Mouse (Mus musculus) ES-Bruce4 (cell line): Measurements from ENCODE around the gene Fnbp4. TPM values are rescaled to one million over a fixed set of nuclear protein-coding genes. Genes with fewer than 3 reads are reported as not detected.

Experiments used
- H3K27ac ChIP-seq: 2 replicates; pipeline ENCODE4 v1.5.1; 2012; ENCODE audit warnings: low read length, inconsistent platforms; ENCODE audit not compliant: insufficient read depth
- H3K27me3 ChIP-seq: 2 replicates; pipeline ENCODE4 v1.6.1; 2012; ENCODE audit warnings: mild to moderate bottlenecking, low read length, inconsistent platforms; ENCODE audit not compliant: control insufficient read depth, poor library complexity, insufficient read depth, severe bottlenecking
- H3K36me3 ChIP-seq: 2 replicates; pipeline ENCODE4 v1.6.1; 2012; ENCODE audit warnings: inconsistent platforms, mild to moderate bottlenecking, low read length, moderate library complexity; ENCODE audit not compliant: control insufficient read depth, poor library complexity, insufficient read depth, severe bottlenecking
- H3K4me1 ChIP-seq: one replicate; pipeline ENCODE4 v1.8.1; 2011; ENCODE audit warnings: low read length; ENCODE audit not compliant: control insufficient read depth, insufficient read depth
- H3K4me3 ChIP-seq: 2 replicates; pipeline ENCODE4 v1.5.1; 2011; ENCODE audit warnings: low read depth, mild to moderate bottlenecking, low read length
- H3K9ac ChIP-seq: 2 replicates; pipeline ENCODE4 v1.6.1; 2012; ENCODE audit warnings: low read depth, mild to moderate bottlenecking, inconsistent platforms; ENCODE audit not compliant: poor library complexity, severe bottlenecking
- H3K9me3 ChIP-seq: replicated peaks from 2 replicates; pipeline ENCODE4 v1.6.1; 2012; ENCODE audit warnings: mild to moderate bottlenecking, low read length, inconsistent platforms; ENCODE audit not compliant: control insufficient read depth, poor library complexity, insufficient read depth, severe bottlenecking
- CTCF ChIP-seq: IDR thresholded peaks from one replicate; pipeline ENCODE4 v1.8.1; 2011; ENCODE audit warnings: low read depth, low read length
- EP300 ChIP-seq: IDR thresholded peaks from 2 replicates; pipeline ENCODE4 v1.6.1; 2011; ENCODE audit warnings: low read depth, low read length; ENCODE audit not compliant: insufficient read depth
- POLR2A ChIP-seq: IDR thresholded peaks from one replicate; pipeline ENCODE4 v1.8.1; 2011; ENCODE audit warnings: low read length; ENCODE audit not compliant: insufficient read depth
- polyA plus RNA-seq: library from polyadenylated mRNA; stranded (reverse); fragments of >200 nt; gene quantifications from 2 replicates; pipeline ENCODE4 v1.2.4, GENCODE M21; 2011; ENCODE audit warnings: low read depth; ENCODE audit not compliant: missing spikeins, insufficient read depth, insufficient read length

Fnbp4 gene
- polyA plus RNA-seq, result 144 and 146 TPM in 2 replicates

DNA sequence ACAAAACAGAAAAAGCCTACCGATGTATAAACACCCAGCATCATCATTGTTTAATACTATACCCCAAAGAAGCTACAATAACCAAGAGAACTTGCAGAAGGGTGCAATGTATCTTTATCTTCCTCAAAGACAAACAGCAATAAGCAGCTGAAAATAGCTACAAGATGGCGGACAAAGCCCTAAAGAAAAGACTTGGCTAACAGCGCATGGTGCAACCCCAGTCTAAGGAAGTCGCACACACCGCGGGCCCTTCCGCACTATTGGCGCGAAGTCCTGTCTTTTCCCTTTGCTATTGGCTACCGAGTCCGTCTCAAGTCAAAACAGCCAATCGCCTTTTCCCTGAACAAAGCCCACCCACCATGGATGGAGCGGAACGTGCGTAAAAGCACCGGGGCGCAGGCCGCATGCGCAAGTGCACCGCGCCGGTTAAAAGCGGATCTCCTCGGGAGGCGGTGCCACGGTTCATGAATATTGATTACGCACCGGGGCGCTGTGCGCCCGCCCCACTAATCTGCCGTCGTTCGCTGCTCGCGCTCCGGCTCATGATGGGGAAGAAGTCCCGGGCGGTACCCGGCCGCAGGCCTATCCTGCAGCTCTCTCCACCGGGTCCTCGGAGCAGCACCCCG is at the start of gene Fnbp4:
TSS of gene Fnbp4 (plus strand) at position 318 of the 626 bp plus-strand sequence.
- peak within 1 kb of the TSS; percentile 94 for H3K9ac ChIP-seq

DNA sequence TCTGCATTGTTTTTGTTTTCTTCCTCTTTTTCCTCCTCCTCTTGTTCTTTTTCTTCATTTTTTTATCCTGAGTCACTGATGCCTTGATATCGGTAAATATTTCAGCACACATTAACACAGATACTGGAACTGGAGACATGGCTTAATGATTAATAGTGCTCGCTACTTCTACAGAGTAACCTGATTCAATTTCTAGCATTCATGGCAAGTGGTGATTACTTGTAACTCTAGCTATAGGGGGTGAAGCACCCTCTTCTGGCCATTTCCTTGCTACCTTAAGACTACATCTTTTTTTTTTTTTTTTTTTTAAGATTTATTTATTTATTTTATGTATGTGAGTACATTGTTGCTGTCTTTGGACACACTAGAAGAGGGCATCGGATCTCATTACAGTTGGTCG is 44.2 kb upstream of the Fnbp4 start:
- H3K27me3 ChIP-seq, result no peaks in the 10 kb centered on the region
- H3K9ac ChIP-seq, result no peak overlapping the region
- TF ChIP-seq CTCF, result no peak
- TF ChIP-seq POLR2A, result no peak
- no peak for TF ChIP-seq EP300
- H3K36me3 ChIP-seq, result peaks cover 84% of the 10 kb centered on the region
- H3K27ac ChIP-seq, result no peak overlapping the region
- no peaks in the 10 kb centered on the region for H3K4me1 ChIP-seq
- no peaks in the 10 kb centered on the region for H3K9me3 ChIP-seq
- H3K4me3 ChIP-seq, result no peak overlapping the region

More for the DNA sequence above, at the start of gene Fnbp4:
- Histone ChIP-seq H3K4me3 (peak within 1 kb of the TSS; percentile 100), H3K9me3 (no peaks in the 10 kb centered on the region), H3K27me3 (no peaks in the 10 kb centered on the region), H3K36me3 (peaks cover 15% of the 10 kb centered on the region), H3K27ac (peak within 1 kb of the TSS; percentile 93), H3K4me1 (no peaks in the 10 kb centered on the region)
- TF ChIP-seq CTCF (no peak), POLR2A (peak; percentile 57), EP300 (peak; percentile 31; the same call in 1 of the 2 replicates)

DNA sequence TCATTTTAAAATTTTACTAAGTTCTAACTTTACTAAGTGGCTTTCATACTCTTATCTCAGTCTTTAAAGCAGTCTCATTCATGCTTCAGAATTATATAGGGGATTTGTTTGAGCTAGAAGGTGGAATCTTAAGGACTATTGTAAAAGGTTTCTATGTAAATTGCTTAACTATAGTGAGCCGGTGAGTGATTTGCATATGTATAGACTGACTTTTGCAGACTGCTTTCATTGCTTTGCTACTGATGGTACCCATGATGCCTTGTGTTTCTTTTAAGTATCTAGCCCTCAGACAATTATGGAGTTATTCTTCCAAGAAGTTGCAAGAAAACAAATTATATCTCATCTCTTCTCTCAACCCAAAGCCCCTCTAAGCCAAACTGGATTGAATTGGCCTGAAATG is 36.6 kb upstream of the Fnbp4 start:
- no peak overlapping the region for H3K9ac ChIP-seq
- no peaks in the 10 kb centered on the region for H3K27me3 ChIP-seq
- no peak overlapping the region for H3K27ac ChIP-seq
- TF ChIP-seq CTCF, result no peak
- no peak for TF ChIP-seq EP300
- no peak for TF ChIP-seq POLR2A
- no peak overlapping the region for H3K4me3 ChIP-seq
- H3K9me3 ChIP-seq, result no peaks in the 10 kb centered on the region
- peaks cover 83% of the 10 kb centered on the region for H3K36me3 ChIP-seq
- H3K4me1 ChIP-seq, result peaks cover 3% of the 10 kb centered on the region

- H3K36me3 ChIP-seq, result peaks cover 73% of the 10 kb centered on the region
- no peaks in the 10 kb centered on the region for H3K27me3 ChIP-seq
- H3K4me3 ChIP-seq, result no peak overlapping the region
- H3K4me1 ChIP-seq, result no peaks in the 10 kb centered on the region
- H3K9ac ChIP-seq, result no peak overlapping the region
- TF ChIP-seq EP300, result no peak
- no peak for TF ChIP-seq POLR2A
- TF ChIP-seq CTCF, result no peak
- no peak overlapping the region for H3K27ac ChIP-seq
- no peaks in the 10 kb centered on the region for H3K9me3 ChIP-seq
Observed at GRCm38 (mm10) chr2:90715555-90716092, 29.5 kb upstream of the Fnbp4 start.

DNA sequence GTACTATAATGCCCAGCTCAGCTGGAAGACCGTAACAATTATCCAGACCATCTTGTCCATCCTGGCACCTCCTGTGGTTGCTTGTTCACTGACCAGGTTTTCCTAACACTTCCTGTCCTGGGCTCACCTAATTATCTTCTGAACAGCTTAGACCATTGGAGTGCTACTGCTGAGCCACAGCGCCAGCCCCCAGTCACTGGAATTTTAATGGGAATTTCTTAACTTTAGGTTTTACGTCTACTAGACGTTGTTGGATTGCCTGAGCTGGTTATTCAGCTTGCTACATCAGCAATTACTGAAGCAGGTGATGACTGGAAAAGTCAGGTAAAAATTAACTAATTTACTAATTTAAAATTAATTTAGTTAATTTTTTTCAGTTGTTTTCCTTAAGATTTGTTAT is 27.8 kb upstream of the Fnbp4 start:
- H3K9me3 ChIP-seq, result no peaks in the 10 kb centered on the region
- no peak for TF ChIP-seq EP300
- no peak for TF ChIP-seq POLR2A
- no peak for TF ChIP-seq CTCF
- no peak overlapping the region for H3K9ac ChIP-seq
- no peaks in the 10 kb centered on the region for H3K27me3 ChIP-seq
- H3K36me3 ChIP-seq, result peaks cover 66% of the 10 kb centered on the region
- H3K4me3 ChIP-seq, result no peak overlapping the region
- H3K4me1 ChIP-seq, result no peaks in the 10 kb centered on the region
- no peak overlapping the region for H3K27ac ChIP-seq

- Histone ChIP-seq H3K4me1 (no peaks in the 10 kb centered on the region), H3K27ac (no peak overlapping the region), H3K9ac (no peak overlapping the region), H3K4me3 (no peak overlapping the region), H3K27me3 (no peaks in the 10 kb centered on the region), H3K9me3 (no peaks in the 10 kb centered on the region), H3K36me3 (peaks cover 60% of the 10 kb centered on the region)
- TF ChIP-seq EP300 (no peak), CTCF (no peak), POLR2A (no peak)
Observed at GRCm38 (mm10) chr2:90717948-90718347, 27.2 kb upstream of the Fnbp4 start.
